Mouse (Mus musculus) megakaryocyte, embryonic 14.5 days (primary cell): ENCODE measurements around the gene Fars2. TPM values are rescaled to one million over a fixed set of nuclear protein-coding genes. Genes with fewer than 3 reads are reported as not detected.

ENCODE experiments used
- H3K27me3 ChIP-seq: replicated peaks from 2 replicates; pipeline ENCODE3; 2012; ENCODE audit warnings: inconsistent platforms
- H3K36me3 ChIP-seq: replicated peaks from 2 replicates; pipeline ENCODE3; 2012; ENCODE audit warnings: low read length, inconsistent platforms, mixed read lengths
- H3K4me1 ChIP-seq: 2 replicates; pipeline ENCODE4 v1.6.1; 2012; ENCODE audit warnings: inconsistent platforms
- H3K4me3 ChIP-seq: replicated peaks from 2 replicates; pipeline ENCODE3; 2012; ENCODE audit warnings: moderate library complexity, mild to moderate bottlenecking, inconsistent platforms
- H3K9me3 ChIP-seq: 2 replicates; pipeline ENCODE4 v1.6.1; 2012; ENCODE audit warnings: inconsistent platforms
- FLI1 ChIP-seq: IDR thresholded peaks from 2 replicates; pipeline ENCODE4 v1.6.1; 2012; ENCODE audit warnings: low read length, inconsistent platforms, mixed read lengths
- GATA1 ChIP-seq: IDR thresholded peaks from 3 replicates; pipeline ENCODE4 v1.6.1; 2012; ENCODE audit warnings: mixed read lengths, low read length, inconsistent platforms, borderline replicate concordance
- polyA plus RNA-seq: library from polyadenylated mRNA; stranded (reverse); fragments of >175 nt; gene quantifications from 2 replicates; pipeline ENCODE4 v1.2.3, GENCODE M21; 2012; ENCODE audit warnings: low replicate concordance; ENCODE audit not compliant: insufficient read depth

The Fars2 gene
- polyA plus RNA-seq, 1 experiment: 34.4 TPM

- peaks cover 34% of the 10 kb centered on the region for H3K4me1 ChIP-seq
- peaks cover 75% of the 10 kb centered on the region for H3K27me3 ChIP-seq
- H3K36me3 ChIP-seq: no peaks in the 10 kb centered on the region
- H3K4me3 ChIP-seq: no peak overlapping the region
- TF ChIP-seq FLI1: no peak
- TF ChIP-seq GATA1: no peak
- H3K9me3 ChIP-seq: peaks cover 8% of the 10 kb centered on the region; the same call in 1 of the 2 replicates
Observed at GRCm38 (mm10) chr13:36736619-36736996, 619.4 kb downstream of the Fars2 start.

GRCm38 (mm10) chr13:36750056-36750455 lies 632.8 kb downstream of the Fars2 start:
- no peaks in the 10 kb centered on the region for H3K4me1 ChIP-seq
- H3K9me3 ChIP-seq: no peaks in the 10 kb centered on the region
- H3K36me3 ChIP-seq: no peaks in the 10 kb centered on the region
- H3K4me3 ChIP-seq: no peak overlapping the region
- no peak for TF ChIP-seq FLI1
- TF ChIP-seq GATA1: no peak
- H3K27me3 ChIP-seq: peaks cover 24% of the 10 kb centered on the region

- Histone ChIP-seq H3K9me3 (no peaks in the 10 kb centered on the region), H3K4me3 (no peak overlapping the region)
- no peak for TF ChIP-seq GATA1
- no peak for TF ChIP-seq FLI1
Observed at GRCm38 (mm10) chr13:36751861-36752260, 634.6 kb downstream of the Fars2 start.

GRCm38 (mm10) chr13:36766801-36767200 lies 649.6 kb downstream of the Fars2 start:
- Histone ChIP-seq H3K4me1 (no peaks in the 10 kb centered on the region), H3K27me3 (peaks cover 2% of the 10 kb centered on the region), H3K4me3 (no peak overlapping the region), H3K9me3 (peaks cover 11% of the 10 kb centered on the region; the same call in 1 of the 2 replicates), H3K36me3 (no peaks in the 10 kb centered on the region)
- TF ChIP-seq GATA1: no peak

More at GRCm38 (mm10) chr13:36751861-36752260, 634.6 kb downstream of the Fars2 start:
- H3K27me3 ChIP-seq: peaks cover 24% of the 10 kb centered on the region
- H3K4me1 ChIP-seq: no peaks in the 10 kb centered on the region
- H3K36me3 ChIP-seq: no peaks in the 10 kb centered on the region

Other genes starting within 250 kb of the Fars2 start
- gene Rpp40, start 211.1 kb upstream of the Fars2 start, polyA plus RNA-seq: 11.5 TPM in 1 of 2 replicates, not detected in the other
- gene Ppp1r3g, start 158.6 kb upstream of the Fars2 start, polyA plus RNA-seq: 0.31 TPM in 1 of 2 replicates, not detected in the other
- gene Lyrm4, start 114 bp downstream of the Fars2 start, polyA plus RNA-seq: 1.6 and 3.3 TPM in 2 replicates